Comparison of ENCODE assay signal across 16 mouse cellular contexts in genomic region chr1:194586670-194587069, GRCm38 (mm10). TPM values are rescaled to one million over a fixed set of nuclear protein-coding genes. Genes with fewer than 3 reads are reported as not detected.
DNase-seq lines count a peak whose midpoint lies in the region; ATAC-seq lines count a peak whose summit lies in the region.
"Had no signal": no experiment of that assay in that cellular context is flagged by ENCODE, and none has a peak within 500 bp of the region (broad histone marks: within the 10 kb centered on the region; RNA-seq: fewer than 3 reads in every experiment).

No protein-coding gene starts in this region.

- H3K9ac ChIP-seq in forebrain, embryonic 13.5 days: no peak overlapping the region
- H3K9ac ChIP-seq: embryonic facial prominence, embryonic 13.5 days had no signal

- WGBS in forebrain, embryonic 13.5 days: 33% methylated on average over 1 of the region's 1 CpGs

- no peak overlapping the region for H3K4me2 ChIP-seq in forebrain, embryonic 13.5 days
- H3K4me2 ChIP-seq: embryonic facial prominence, embryonic 13.5 days had no signal

- intact Hi-C loops in heart, postnatal 36 days (cut with DNase I): no loop called here

- no peaks in the 10 kb centered on the region for H3K36me3 ChIP-seq in forebrain, embryonic 13.5 days (ENCODE audit: poor library complexity, severe bottlenecking)
- H3K36me3 ChIP-seq: embryonic facial prominence, embryonic 13.5 days had no signal

- peak overlapping the region; percentile 89 for H3K27ac ChIP-seq in forebrain, embryonic 13.5 days
- H3K27ac ChIP-seq: embryonic facial prominence, embryonic 13.5 days; macrophage had no signal

- no peaks in the 10 kb centered on the region for H3K27me3 ChIP-seq in forebrain, embryonic 13.5 days
- H3K27me3 ChIP-seq: embryonic facial prominence, embryonic 13.5 days had no signal

- ATAC-seq in forebrain, embryonic 13.5 days: peak; percentile 86
- ATAC-seq in granulocyte monocyte progenitor cell, adult 5-6 weeks (replicated peaks; ENCODE audit: poor library complexity, severe bottlenecking): no peak

- no peak overlapping the region for H3K4me3 ChIP-seq in forebrain, embryonic 13.5 days
- H3K4me3 ChIP-seq: embryonic facial prominence, embryonic 13.5 days; layer of hippocampus, adult 2 months had no signal

- no peaks in the 10 kb centered on the region for H3K9me3 ChIP-seq in forebrain, embryonic 13.5 days (replicated peaks)
- H3K9me3 ChIP-seq: embryonic facial prominence, embryonic 13.5 days had no signal

- DNase-seq in layer of hippocampus, adult 11-12 months (ENCODE audit: low spot score): peak; percentile 13
- no peak for DNase-seq in layer of hippocampus, postnatal 25 days (ENCODE audit: extremely low spot score in 1 of 2, low spot score in 1 of 2)
- peak; percentile 95 for DNase-seq in brain, adult 2 months (ENCODE audit: low read depth, low spot score)
- DNase-seq in cerebellum, adult 11-12 months: peak; percentile 84
- no peak for DNase-seq in spleen, postnatal 36 days (ENCODE audit: low spot score in 2 of 2)
- DNase-seq in heart, postnatal 36 days: no peak
- DNase-seq: heart, adult 18-20 months; heart, postnatal 4 days; kidney, adult 9 months had no signal

- H3K4me1 ChIP-seq in forebrain, embryonic 13.5 days: peaks cover 39% of the 10 kb centered on the region

RNA-seq across cellular contexts. Expression of gene Plxna2, which starts 31.3 kb away (rescaled TPM):
- 10 to 100 TPM; 65.2 to 77.2 TPM for total RNA-seq in layer of hippocampus, postnatal 25 days (2021)
- polyA plus RNA-seq in forebrain, embryonic 13.5 days (2015; fragmentation: Nextera tagmentation; extraction: Ambion mirVana): 46.9 and 55.8 TPM in 2 replicates
- 0.49 TPM in 1 of 2 replicates, not detected in the other for total RNA-seq in granulocyte monocyte progenitor cell, adult 5-6 weeks (2014; fragmentation: Nextera tagmentation)
- total RNA-seq in granulocyte monocyte progenitor cell, adult 5-6 weeks (2017): 0.13 and 0.31 TPM in 2 replicates
- total RNA-seq in heart, postnatal 36 days (2021): 10 to 100 TPM; 24.1 to 31.9 TPM
- total RNA-seq: monocyte, adult 5-6 weeks; neutrophil, adult 5-6 weeks had no signal

Comparison
In these comparisons a context has a peak if more than half of its experiments do, and no peak if none do; other contexts are left out.
1. DNase-seq: peak in layer of hippocampus, adult 11-12 months (single experiment), brain, adult 2 months (single experiment) and cerebellum, adult 11-12 months (single experiment); none in layer of hippocampus, postnatal 25 days (0 of 2), spleen, postnatal 36 days (0 of 2) and heart, postnatal 36 days (0 of 2).
2. RNA of gene Plxna2, which starts 31.3 kb away (total RNA-seq): 65.2 to 77.2 TPM in layer of hippocampus, postnatal 25 days and 24.1 to 31.9 TPM in heart, postnatal 36 days; 0.13 to 0.49 TPM in granulocyte monocyte progenitor cell, adult 5-6 weeks; every median in the first group is over 10 times any median in the second.